Mouse (Mus musculus) T-helper 1 cell (primary cell): ENCODE measurements at regions not wholly inside any gene's neighbourhood (a gene's known extent, or its start where the extent isn't known, plus 50 kb on each side); places are given as distances from the start of the nearest gene placed in this dataset.

Experiments
- in situ Hi-C: fragments of 300-600 bp; cut with MboI, MseI; formaldehyde crosslinking; loops from one replicate; pipeline ENCODE4 v1.15.1; 2025; ENCODE audit warnings: high pct_unique_total_duplicates

DNA sequence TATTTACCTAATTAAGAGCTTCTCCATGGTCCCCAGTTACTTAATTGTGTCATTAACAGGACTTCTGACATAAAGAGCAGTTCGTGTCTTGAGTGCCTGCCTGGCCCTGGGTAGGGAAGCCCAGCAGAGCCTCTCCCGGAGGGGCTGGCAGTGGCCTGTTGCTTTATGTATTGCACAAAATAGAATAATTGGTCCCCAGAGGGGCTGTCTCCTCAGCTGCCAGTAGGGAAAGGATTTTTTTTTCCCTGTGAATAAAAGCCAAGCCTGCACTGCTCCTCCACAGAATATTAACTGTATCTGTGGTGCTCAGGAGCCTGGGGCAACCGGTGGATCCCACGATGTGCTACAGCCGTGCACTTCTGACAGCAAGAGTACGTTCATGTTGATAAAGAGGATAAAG is 159.8 kb upstream of the Runx1 start:
- in situ Hi-C loops = no loop called here

- in situ Hi-C loops = no loop called here
Measured at GRCm38 (mm10) chr16:92982934-92983333, 157.0 kb upstream of the Runx1 start.

- in situ Hi-C loops = no loop called here
Measured at GRCm38 (mm10) chr16:92979620-92980330, 153.8 kb upstream of the Runx1 start.

- in situ Hi-C loops = no loop called here
Measured at GRCm38 (mm10) chr16:92976097-92976496, 150.1 kb upstream of the Runx1 start.

GRCm38 (mm10) chr16:92975090-92975489 is 149.1 kb upstream of the Runx1 start:
- in situ Hi-C loops = no loop called here

DNA sequence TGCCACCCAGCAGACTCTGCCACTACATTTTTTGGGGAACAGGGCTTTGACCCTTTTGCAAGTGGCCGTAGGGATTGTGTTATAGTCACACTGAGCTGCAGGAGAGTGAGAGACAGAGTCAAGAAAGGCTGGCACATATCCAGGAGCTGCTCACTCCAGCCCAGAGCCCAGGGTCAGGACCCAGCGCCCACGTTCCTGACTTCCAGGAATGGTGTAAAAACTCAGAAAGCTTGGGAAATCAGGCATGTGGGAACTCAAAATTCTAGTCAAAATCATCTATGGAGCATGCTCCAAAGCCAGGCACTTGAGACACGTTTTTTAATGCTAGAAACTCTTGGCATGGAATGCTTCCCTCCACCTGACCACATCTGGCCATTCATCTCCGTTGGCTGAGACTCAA is 146.7 kb upstream of the Runx1 start:
- in situ Hi-C loops = no loop called here

DNA sequence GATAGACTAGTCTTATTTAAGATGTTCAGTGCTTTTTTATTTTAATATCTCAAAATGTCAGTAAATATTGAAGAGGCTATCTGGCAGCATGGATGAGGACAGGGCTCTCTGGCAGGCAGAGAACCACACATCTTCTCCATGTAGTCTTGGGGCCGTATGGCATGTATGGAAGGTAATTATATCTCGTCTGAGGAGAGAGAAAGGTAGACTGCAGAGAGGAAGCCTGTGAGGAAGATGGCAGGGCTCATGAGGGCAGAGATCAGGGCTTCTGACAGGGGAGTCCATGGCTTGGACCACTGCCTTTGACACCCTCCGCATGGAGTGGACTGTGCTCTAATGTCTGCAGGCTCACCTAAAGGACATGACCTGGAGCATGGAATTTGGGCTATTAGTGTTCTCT is 146.0 kb upstream of the Runx1 start:
- in situ Hi-C loops = no loop called here

DNA sequence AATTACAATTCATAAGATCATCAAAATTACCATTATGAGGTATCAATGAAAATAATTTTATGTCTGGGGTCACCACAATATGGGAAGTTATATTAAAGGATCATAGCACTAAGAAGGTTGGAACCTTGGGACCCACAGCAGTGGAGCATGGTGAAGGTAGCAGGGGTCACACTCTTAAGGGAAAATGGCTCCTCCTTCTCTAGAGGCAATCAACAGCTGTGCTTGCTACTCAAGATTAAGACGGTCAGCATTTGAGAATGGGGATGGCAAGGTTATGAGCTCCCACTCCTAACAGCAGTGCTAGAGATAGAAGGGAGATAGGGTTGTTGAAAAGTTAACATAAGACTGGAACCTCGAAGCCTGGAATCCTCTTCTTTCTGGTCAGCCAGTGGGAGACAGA is 144.6 kb upstream of the Runx1 start:
- in situ Hi-C loops = no loop called here

- in situ Hi-C loops = no loop called here
Measured at GRCm38 (mm10) chr16:92969036-92969435, 143.1 kb upstream of the Runx1 start.

- in situ Hi-C loops = no loop called here
Measured at GRCm38 (mm10) chr16:92966069-92966866, 140.3 kb upstream of the Runx1 start.

DNA sequence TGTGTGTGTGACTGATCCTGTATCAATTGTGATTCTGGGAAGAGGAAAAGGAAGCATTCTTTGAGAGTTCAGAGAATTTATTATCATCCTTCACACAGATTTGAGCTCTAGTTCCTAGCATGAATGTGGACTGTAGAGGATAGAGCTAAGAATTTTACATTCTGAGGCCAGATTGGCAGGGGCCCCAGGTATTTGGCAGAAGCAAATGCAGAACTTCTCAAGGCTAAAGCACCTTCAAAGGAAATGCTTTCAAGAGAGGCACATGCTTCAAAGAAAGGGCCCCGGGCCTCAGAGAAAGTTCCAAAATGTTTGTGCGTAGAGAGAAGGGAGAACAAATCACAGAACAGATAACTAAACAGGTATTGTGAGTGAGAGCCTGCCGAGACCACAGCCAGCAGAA is 139.7 kb upstream of the Runx1 start:
- in situ Hi-C loops = no loop called here

- in situ Hi-C loops = no loop called here
Measured at GRCm38 (mm10) chr16:92963582-92963981, 137.6 kb upstream of the Runx1 start.

DNA sequence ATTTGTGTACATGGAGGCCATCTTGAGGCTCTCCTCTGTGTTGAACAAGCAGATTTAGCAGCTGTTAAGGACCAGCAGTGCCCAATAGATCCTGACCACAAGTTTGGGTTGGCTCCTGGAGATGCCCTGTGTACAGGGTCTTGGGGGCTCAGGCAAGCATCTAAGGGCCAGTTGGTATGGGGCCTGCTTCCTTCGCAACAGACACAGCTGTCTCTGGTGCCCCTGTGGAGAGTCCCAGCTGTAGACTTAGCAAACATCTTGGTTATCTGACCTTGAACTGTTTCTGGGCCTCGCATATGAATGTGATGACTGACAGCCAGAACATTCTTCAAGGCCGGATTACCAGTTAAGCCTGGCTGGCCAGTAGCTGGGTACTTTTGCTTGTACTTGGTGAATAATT is 135.4 kb upstream of the Runx1 start:
- in situ Hi-C loops = no loop called here

- in situ Hi-C loops = no loop called here
Measured at GRCm38 (mm10) chr16:92960740-92961139, 134.8 kb upstream of the Runx1 start.

DNA sequence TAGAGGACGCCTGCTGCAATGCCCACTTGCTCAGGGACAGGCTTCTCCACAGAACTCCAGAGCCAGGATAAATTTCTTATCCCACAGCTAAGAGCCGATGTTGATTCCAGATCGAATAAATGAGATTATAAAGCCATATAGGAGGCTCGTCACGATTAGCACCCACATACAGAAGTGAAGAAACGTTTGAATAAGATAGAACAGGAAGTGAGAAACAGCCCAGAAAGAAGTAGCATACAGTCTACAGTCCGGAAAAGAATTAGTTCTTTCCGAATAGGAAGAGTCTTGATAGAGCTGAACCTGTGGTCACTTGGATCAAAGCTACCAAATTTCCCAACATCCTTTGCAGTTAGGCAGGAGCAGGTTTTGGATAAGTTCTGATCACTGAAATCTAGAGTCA is 133.0 kb upstream of the Runx1 start:
- in situ Hi-C loops = no loop called here

GRCm38 (mm10) chr16:92958146-92958545 is 132.2 kb upstream of the Runx1 start:
- in situ Hi-C loops = no loop called here

DNA sequence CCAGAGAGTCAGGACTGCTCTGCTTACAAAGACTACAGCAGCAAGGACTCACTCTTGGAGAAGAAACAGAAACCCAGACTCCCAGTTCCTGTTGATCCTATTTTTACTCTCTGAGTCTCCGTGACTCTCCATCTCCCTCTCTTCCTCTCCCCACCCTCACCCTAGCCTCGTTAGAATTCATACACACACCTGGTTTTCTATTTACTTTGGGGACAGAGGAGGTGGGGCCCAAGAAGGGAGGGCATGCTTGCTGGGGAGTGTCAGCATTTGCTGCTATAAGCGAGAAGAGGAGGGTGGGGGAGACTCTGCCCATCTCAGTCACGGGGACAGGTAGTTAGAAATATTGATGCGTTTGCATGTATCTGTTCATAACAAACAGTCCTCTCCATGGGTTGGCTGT is 129.6 kb upstream of the Runx1 start:
- in situ Hi-C loops = no loop called here

GRCm38 (mm10) chr16:92955087-92955486 is 129.1 kb upstream of the Runx1 start:
- in situ Hi-C loops = no loop called here

DNA sequence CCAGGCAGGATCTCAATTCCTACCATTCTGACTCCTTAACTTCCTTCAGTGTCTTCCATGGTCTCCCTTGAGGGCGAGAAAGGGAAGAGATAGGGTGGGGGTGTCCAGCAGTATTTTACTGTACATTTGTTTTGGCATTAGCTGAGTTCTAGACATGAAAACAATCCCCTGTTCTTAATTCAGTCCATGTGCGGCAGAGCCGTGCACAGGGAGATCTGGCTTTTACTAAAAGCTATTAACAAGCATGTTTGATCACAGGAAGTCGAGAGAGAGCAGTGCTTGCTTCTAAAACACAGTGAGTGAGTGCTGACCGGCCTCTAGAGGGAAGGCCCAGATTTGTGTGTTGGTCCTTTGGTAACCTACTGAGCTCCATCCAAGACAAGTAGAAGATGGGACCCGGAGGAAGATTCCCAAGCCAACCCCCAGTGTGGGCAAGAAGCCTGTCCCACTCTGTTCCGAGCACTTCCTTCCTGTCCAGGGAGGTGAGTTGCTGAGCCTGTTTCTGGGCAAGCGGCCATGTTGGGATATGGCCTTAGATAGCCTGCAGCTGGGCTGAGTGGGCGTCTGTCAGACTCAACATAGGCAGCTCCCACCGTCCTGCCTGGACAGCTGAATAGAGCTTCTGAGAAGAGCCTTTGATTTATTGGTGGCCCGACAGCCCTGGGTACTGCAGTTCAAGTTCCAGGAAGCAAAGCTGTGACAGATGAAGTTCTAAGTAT is 128.1 kb upstream of the Runx1 start:
- in situ Hi-C loops = no loop called here

DNA sequence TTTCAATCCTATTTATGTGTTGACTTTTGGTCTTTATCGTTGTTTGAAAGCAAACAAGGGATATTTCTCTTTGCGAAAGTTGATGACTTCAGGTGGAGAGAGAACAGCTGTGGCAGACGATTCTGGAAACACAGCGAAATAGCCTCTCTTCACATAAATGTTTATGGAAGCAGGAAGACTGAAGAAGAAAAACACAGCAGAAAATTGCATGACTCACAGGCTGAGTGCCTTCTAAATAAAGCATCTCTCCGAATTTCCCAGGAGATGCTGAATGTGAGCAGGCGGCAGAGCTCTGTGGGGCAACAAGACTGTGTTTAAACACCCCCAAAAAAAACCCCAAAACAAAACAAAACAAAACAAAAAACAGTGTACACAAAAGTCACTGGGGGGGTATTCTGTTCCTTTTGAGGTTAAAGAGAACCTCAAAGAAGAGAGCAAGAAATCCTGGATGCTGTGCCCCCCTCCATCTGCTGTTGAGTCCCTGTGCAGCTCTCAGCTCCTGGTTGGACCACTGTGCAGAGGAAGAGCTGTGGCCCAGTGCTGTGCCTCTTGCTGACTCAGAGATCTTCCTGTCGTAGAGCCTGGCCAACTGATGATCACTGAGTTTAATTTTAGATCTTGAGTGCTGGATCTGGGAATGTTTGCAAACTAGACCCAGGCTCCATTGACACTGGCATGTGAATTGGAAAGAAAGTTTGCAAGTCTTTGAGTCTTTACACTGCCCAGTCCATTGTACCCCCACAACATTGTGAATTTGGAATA is 126.6 kb upstream of the Runx1 start:
- in situ Hi-C loops = no loop called here

GRCm38 (mm10) chr16:92951516-92951915 is 125.6 kb upstream of the Runx1 start:
- in situ Hi-C loops = no loop called here

- in situ Hi-C loops = no loop called here
Measured at GRCm38 (mm10) chr16:92948494-92948893, 122.5 kb upstream of the Runx1 start.
